Mouse (Mus musculus): ENCODE measurements around the gene Mog. TPM values are rescaled to one million over a fixed set of nuclear protein-coding genes. Genes with fewer than 3 reads are reported as not detected.

Mog gene
- polyA plus RNA-seq, 1 experiment from 2014 or later, result 0.08 TPM

DNA sequence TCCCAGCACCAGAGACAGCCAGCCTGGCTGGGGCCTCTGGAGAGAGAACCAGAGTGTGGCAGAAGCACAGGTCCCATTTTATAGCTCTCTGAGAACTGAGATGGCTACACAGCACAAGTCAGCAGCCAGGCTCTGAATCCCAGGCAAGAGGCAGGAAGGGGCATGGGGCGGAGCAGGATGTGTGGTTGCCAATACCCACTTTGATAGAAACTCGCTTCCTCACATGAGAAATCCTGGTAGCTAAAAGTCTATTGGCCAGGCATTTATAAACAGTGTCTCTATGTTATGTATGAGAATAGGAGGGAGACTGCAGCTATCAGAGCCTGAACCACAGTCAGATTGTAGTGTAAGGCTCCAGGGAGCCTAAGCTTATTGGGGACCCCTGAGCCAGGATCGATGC is 50.4 kb downstream of the Mog start:
- H3K36me3 ChIP-seq (ENCODE audit: control insufficient read depth, insufficient read depth, low read length), result no peaks in the 10 kb centered on the region
- DNase-seq (ENCODE audit: low spot score) (no peak), ATAC-seq (ENCODE audit: low FRiP score, low TSS enrichment) (no peak)
- H3K4me2 ChIP-seq (replicated peaks; ENCODE audit: low read depth), result no peak overlapping the region
- H3K4me3 ChIP-seq (ENCODE audit: low read depth, low read length), result no peak overlapping the region
- H3K27me3 ChIP-seq (ENCODE audit: control insufficient read depth, insufficient read depth, low read length), result no peaks in the 10 kb centered on the region
- 78% methylated on average over 3 of the region's 3 CpGs for WGBS
- no peak overlapping the region for H3K9ac ChIP-seq (ENCODE audit: low read length)
- TF ChIP-seq CTCF (IDR thresholded peaks at IDR 0.05; ENCODE audit: low read depth) (no peak), EP300 (optimal IDR thresholded peaks at IDR 0.05) (no peak)
- no peaks in the 10 kb centered on the region for H3K9me3 ChIP-seq (ENCODE audit: control insufficient read depth, low read length)
- no peaks in the 10 kb centered on the region for H3K4me1 ChIP-seq (replicated peaks; ENCODE audit: control insufficient read depth, insufficient read depth)
- no peak overlapping the region for H3K27ac ChIP-seq (replicated peaks)

- DNase-seq (ENCODE audit: low spot score), result no peak
- 86% methylated on average over 6 of the region's 6 CpGs for WGBS
- TF ChIP-seq EP300 (optimal IDR thresholded peaks at IDR 0.05) (no peak), CTCF (IDR thresholded peaks at IDR 0.05; ENCODE audit: low read depth) (no peak)
These were observed 51.9 kb downstream of the Mog start for GRCm38 (mm10) chr17:36971172-36971850.

GRCm38 (mm10) chr17:36970316-36970890 is 52.8 kb downstream of the Mog start:
- DNase-seq (ENCODE audit: low spot score) (no peak), ATAC-seq (ENCODE audit: low FRiP score, low TSS enrichment) (no peak)
- TF ChIP-seq CTCF (IDR thresholded peaks at IDR 0.05; ENCODE audit: low read depth) (no peak), EP300 (optimal IDR thresholded peaks at IDR 0.05) (no peak)
- Histone ChIP-seq H3K4me3 (ENCODE audit: low read depth, low read length) (no peak overlapping the region), H3K27ac (replicated peaks) (no peak overlapping the region), H3K4me1 (replicated peaks; ENCODE audit: control insufficient read depth, insufficient read depth) (no peaks in the 10 kb centered on the region), H3K27me3 (ENCODE audit: control insufficient read depth, insufficient read depth, low read length) (no peaks in the 10 kb centered on the region), H3K36me3 (ENCODE audit: control insufficient read depth, insufficient read depth, low read length) (no peaks in the 10 kb centered on the region), H3K4me2 (replicated peaks; ENCODE audit: low read depth) (no peak overlapping the region), H3K9me3 (ENCODE audit: control insufficient read depth, low read length) (no peaks in the 10 kb centered on the region), H3K9ac (ENCODE audit: low read length) (no peak overlapping the region)
- 71% methylated on average over 14 of the region's 14 CpGs for WGBS

More at GRCm38 (mm10) chr17:36971172-36971850, 51.9 kb downstream of the Mog start:
- H3K4me1 ChIP-seq (replicated peaks; ENCODE audit: control insufficient read depth, insufficient read depth), result no peaks in the 10 kb centered on the region
- no peak for ATAC-seq (ENCODE audit: low FRiP score, low TSS enrichment)
- no peaks in the 10 kb centered on the region for H3K9me3 ChIP-seq (ENCODE audit: control insufficient read depth, low read length)
- H3K9ac ChIP-seq (ENCODE audit: low read length), result no peak overlapping the region
- no peaks in the 10 kb centered on the region for H3K27me3 ChIP-seq (ENCODE audit: control insufficient read depth, insufficient read depth, low read length)
- H3K36me3 ChIP-seq (ENCODE audit: control insufficient read depth, insufficient read depth, low read length), result no peaks in the 10 kb centered on the region
- no peak overlapping the region for H3K27ac ChIP-seq (replicated peaks)
- H3K4me2 ChIP-seq (replicated peaks; ENCODE audit: low read depth), result no peak overlapping the region
- no peak overlapping the region for H3K4me3 ChIP-seq (ENCODE audit: low read depth, low read length)

GRCm38 (mm10) chr17:36966875-36967274 is 56.3 kb downstream of the Mog start:
- Histone ChIP-seq H3K4me3 (ENCODE audit: low read depth, low read length) (no peak overlapping the region), H3K4me1 (replicated peaks; ENCODE audit: control insufficient read depth, insufficient read depth) (no peaks in the 10 kb centered on the region), H3K36me3 (ENCODE audit: control insufficient read depth, insufficient read depth, low read length) (no peaks in the 10 kb centered on the region), H3K27ac (replicated peaks) (no peak overlapping the region), H3K27me3 (ENCODE audit: control insufficient read depth, insufficient read depth, low read length) (no peaks in the 10 kb centered on the region), H3K9ac (ENCODE audit: low read length) (no peak overlapping the region), H3K9me3 (ENCODE audit: control insufficient read depth, low read length) (no peaks in the 10 kb centered on the region), H3K4me2 (replicated peaks; ENCODE audit: low read depth) (no peak overlapping the region)
- DNase-seq (ENCODE audit: low spot score), result no peak
- no peak for ATAC-seq (ENCODE audit: low FRiP score, low TSS enrichment)
- TF ChIP-seq CTCF (IDR thresholded peaks at IDR 0.05; ENCODE audit: low read depth) (no peak), EP300 (optimal IDR thresholded peaks at IDR 0.05) (no peak)
- WGBS, result 65% methylated on average over 1 of the region's 1 CpGs

DNA sequence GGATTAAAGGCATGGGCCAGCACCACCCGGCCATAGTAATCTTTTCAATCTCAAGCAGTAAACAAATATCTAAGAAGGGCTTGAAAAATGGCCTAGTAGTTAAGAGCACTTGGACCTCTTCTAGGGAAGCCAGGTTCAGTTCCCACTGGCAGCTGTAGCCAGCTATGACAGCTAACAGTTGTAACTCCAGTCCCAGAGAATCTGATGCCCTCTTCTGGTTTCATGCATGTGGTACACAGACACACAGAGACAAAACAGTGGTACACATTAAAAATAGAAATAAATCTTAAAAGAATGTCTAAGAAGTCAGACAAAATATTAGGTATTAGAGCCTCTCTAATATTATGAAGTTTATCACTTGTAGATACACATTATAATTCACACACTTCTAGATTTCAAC is 62.1 kb downstream of the Mog start:
- Histone ChIP-seq H3K36me3 (ENCODE audit: control insufficient read depth, insufficient read depth, low read length) (no peaks in the 10 kb centered on the region), H3K4me3 (ENCODE audit: low read depth, low read length) (no peak overlapping the region), H3K4me2 (replicated peaks; ENCODE audit: low read depth) (no peak overlapping the region), H3K27me3 (ENCODE audit: control insufficient read depth, insufficient read depth, low read length) (no peaks in the 10 kb centered on the region), H3K27ac (replicated peaks) (no peak overlapping the region), H3K9me3 (ENCODE audit: control insufficient read depth, low read length) (no peaks in the 10 kb centered on the region), H3K9ac (ENCODE audit: low read length) (no peak overlapping the region), H3K4me1 (replicated peaks; ENCODE audit: control insufficient read depth, insufficient read depth) (no peaks in the 10 kb centered on the region; the same call in none of the 2 replicates)
- ATAC-seq (ENCODE audit: low FRiP score, low TSS enrichment) (no peak), DNase-seq (ENCODE audit: low spot score) (no peak)
- 44% methylated on average over 1 of the region's 1 CpGs for WGBS
- TF ChIP-seq CTCF (IDR thresholded peaks at IDR 0.05; ENCODE audit: low read depth) (peak; percentile 37; the same call in 1 of the 2 replicates), EP300 (optimal IDR thresholded peaks at IDR 0.05) (no peak)

Other genes starting within 250 kb of the Mog start
- not detected in 2 replicates for gene H2-M10.6, start 211.2 kb downstream of the Mog start, polyA plus RNA-seq (2015; fragmentation: Nextera tagmentation; extraction: Ambion mirVana)
- gene Trim26, start 186.3 kb downstream of the Mog start, polyA plus RNA-seq (2015; fragmentation: Nextera tagmentation; extraction: Ambion mirVana), result 22.9 and 24.0 TPM in 2 replicates
- 2.0 and 2.1 TPM in 2 replicates for gene Trim15, start 156.2 kb downstream of the Mog start, polyA plus RNA-seq (2015; fragmentation: Nextera tagmentation; extraction: Ambion mirVana)
- 0.28 and 0.32 TPM in 2 replicates for gene Trim10, start 153.8 kb downstream of the Mog start, polyA plus RNA-seq (2015; fragmentation: Nextera tagmentation; extraction: Ambion mirVana)
- 0.80 and 1.0 TPM in 2 replicates for gene Trim40, start 133.3 kb downstream of the Mog start, polyA plus RNA-seq (2015; fragmentation: Nextera tagmentation; extraction: Ambion mirVana)
- gene Trim31, start 125.3 kb downstream of the Mog start, polyA plus RNA-seq (2015; fragmentation: Nextera tagmentation; extraction: Ambion mirVana), result 1.4 and 1.8 TPM in 2 replicates
- gene Rnf39, start 80.5 kb downstream of the Mog start, polyA plus RNA-seq (2015; fragmentation: Nextera tagmentation; extraction: Ambion mirVana), result 48.9 and 53.1 TPM in 2 replicates
- gene Ppp1r11, start 71.7 kb downstream of the Mog start, polyA plus RNA-seq (2015; fragmentation: Nextera tagmentation; extraction: Ambion mirVana), result 77.9 and 79.7 TPM in 2 replicates
- 49.4 and 58.6 TPM in 2 replicates for gene Znrd1, start 64.8 kb downstream of the Mog start, polyA plus RNA-seq (2015; fragmentation: Nextera tagmentation; extraction: Ambion mirVana)
- 4.5 and 5.2 TPM in 2 replicates for gene Znrd1as, start 64.8 kb downstream of the Mog start, polyA plus RNA-seq (2015; fragmentation: Nextera tagmentation; extraction: Ambion mirVana)
- gene 2410137M14Rik, start 42.2 kb downstream of the Mog start, polyA plus RNA-seq (2015; fragmentation: Nextera tagmentation; extraction: Ambion mirVana), result not detected in 2 replicates
- 0.05 and 0.08 TPM in 2 replicates for gene H2-M5, start 33.9 kb downstream of the Mog start, polyA plus RNA-seq (2015; fragmentation: Nextera tagmentation; extraction: Ambion mirVana)
- gene Zfp57, start 22.2 kb downstream of the Mog start, polyA plus RNA-seq (2015; fragmentation: Nextera tagmentation; extraction: Ambion mirVana), result 9.9 and 10.0 TPM in 2 replicates
- 3.8 and 4.3 TPM in 2 replicates for gene Gabbr1, start 22.6 kb upstream of the Mog start, polyA plus RNA-seq (2015; fragmentation: Nextera tagmentation; extraction: Ambion mirVana)
- gene Olfr90, start 65.1 kb upstream of the Mog start, polyA plus RNA-seq (2015; fragmentation: Nextera tagmentation; extraction: Ambion mirVana), result not detected in 2 replicates
- gene Olfr91, start 74.9 kb upstream of the Mog start, polyA plus RNA-seq (2015; fragmentation: Nextera tagmentation; extraction: Ambion mirVana), result not detected in 2 replicates
- not detected in 2 replicates for gene Olfr92, start 96.7 kb upstream of the Mog start, polyA plus RNA-seq (2015; fragmentation: Nextera tagmentation; extraction: Ambion mirVana)
- gene Olfr93, start 138.1 kb upstream of the Mog start, polyA plus RNA-seq (2015; fragmentation: Nextera tagmentation; extraction: Ambion mirVana), result not detected in 2 replicates
- gene Ubd, start 170.5 kb upstream of the Mog start, polyA plus RNA-seq (2015; fragmentation: Nextera tagmentation; extraction: Ambion mirVana), result 0.15 and 0.27 TPM in 2 replicates
- 0.16 and 0.19 TPM in 2 replicates for gene Olfr94, start 177.6 kb upstream of the Mog start, polyA plus RNA-seq (2015; fragmentation: Nextera tagmentation; extraction: Ambion mirVana)
- not detected in 2 replicates for gene Olfr95, start 189.7 kb upstream of the Mog start, polyA plus RNA-seq (2015; fragmentation: Nextera tagmentation; extraction: Ambion mirVana)
- not detected in 2 replicates for gene Olfr96, start 196.7 kb upstream of the Mog start, polyA plus RNA-seq (2015; fragmentation: Nextera tagmentation; extraction: Ambion mirVana)
- gene Olfr97, start 213.9 kb upstream of the Mog start, polyA plus RNA-seq (2015; fragmentation: Nextera tagmentation; extraction: Ambion mirVana), result not detected in 2 replicates
- not detected in 2 replicates for gene Olfr98, start 240.4 kb upstream of the Mog start, polyA plus RNA-seq (2015; fragmentation: Nextera tagmentation; extraction: Ambion mirVana)
- gene H2-M3, start 246.8 kb upstream of the Mog start, polyA plus RNA-seq (2015; fragmentation: Nextera tagmentation; extraction: Ambion mirVana), result 4.2 and 4.3 TPM in 2 replicates

All from stomach, postnatal 0 days (tissue).